Mouse (Mus musculus) olfactory bulb, adult 2 months (tissue): ENCODE results near the gene Duxbl3. TPM values are rescaled to one million over a fixed set of nuclear protein-coding genes. Genes with fewer than 3 reads are reported as not detected.
"Not testable (repeated sequence)": the region's sequence is repeated elsewhere in the genome, so short reads cannot be mapped to it uniquely, and the experiment has no call there.

Experiments
- H3K27ac ChIP-seq: fragments of 200-500 bp; 2 replicates; pipeline ENCODE4 v1.5.1; 2012; ENCODE audit warnings: low read depth, low read length; ENCODE audit not compliant: insufficient read depth
- H3K4me1 ChIP-seq: fragments of 200-500 bp; 2 replicates; pipeline ENCODE4 v1.6.1; 2012; ENCODE audit warnings: low read length; ENCODE audit not compliant: control insufficient read depth, insufficient read depth
- H3K4me3 ChIP-seq: fragments of 200-500 bp; 2 replicates; pipeline ENCODE4 v1.5.1; 2012; ENCODE audit warnings: mild to moderate bottlenecking, low read depth, low read length, moderate library complexity; ENCODE audit not compliant: insufficient read depth
- CTCF ChIP-seq: fragments of 200-500 bp; IDR thresholded peaks from 2 replicates; pipeline ENCODE4 v1.5.1; 2012; ENCODE audit warnings: low read depth, mild to moderate bottlenecking, low read length, moderate library complexity; ENCODE audit not compliant: insufficient read depth
- POLR2A ChIP-seq: fragments of 200-500 bp; IDR thresholded peaks from 2 replicates; pipeline ENCODE4 v1.6.1; 2012; ENCODE audit warnings: mild to moderate bottlenecking, low read depth, low read length, moderate library complexity; ENCODE audit not compliant: insufficient read depth
- WGBS: fragments of 180-500 bp; shearing (Covaris S2); methylation state at CpG from one replicate; pipeline ENCODE4 v1.1.7; 2018; 5-methylcytosine and 5-hydroxymethylcytosine counted together
- polyA plus RNA-seq: library from polyadenylated mRNA; stranded (reverse); fragments of >200 nt; gene quantifications from 2 replicates; pipeline ENCODE4 v1.2.4, GENCODE M21; 2012; ENCODE audit warnings: low replicate concordance; ENCODE audit not compliant: missing spikeins, insufficient read depth, insufficient read length

Gene Duxbl3
- polyA plus RNA-seq: not detected in 2 replicates

DNA sequence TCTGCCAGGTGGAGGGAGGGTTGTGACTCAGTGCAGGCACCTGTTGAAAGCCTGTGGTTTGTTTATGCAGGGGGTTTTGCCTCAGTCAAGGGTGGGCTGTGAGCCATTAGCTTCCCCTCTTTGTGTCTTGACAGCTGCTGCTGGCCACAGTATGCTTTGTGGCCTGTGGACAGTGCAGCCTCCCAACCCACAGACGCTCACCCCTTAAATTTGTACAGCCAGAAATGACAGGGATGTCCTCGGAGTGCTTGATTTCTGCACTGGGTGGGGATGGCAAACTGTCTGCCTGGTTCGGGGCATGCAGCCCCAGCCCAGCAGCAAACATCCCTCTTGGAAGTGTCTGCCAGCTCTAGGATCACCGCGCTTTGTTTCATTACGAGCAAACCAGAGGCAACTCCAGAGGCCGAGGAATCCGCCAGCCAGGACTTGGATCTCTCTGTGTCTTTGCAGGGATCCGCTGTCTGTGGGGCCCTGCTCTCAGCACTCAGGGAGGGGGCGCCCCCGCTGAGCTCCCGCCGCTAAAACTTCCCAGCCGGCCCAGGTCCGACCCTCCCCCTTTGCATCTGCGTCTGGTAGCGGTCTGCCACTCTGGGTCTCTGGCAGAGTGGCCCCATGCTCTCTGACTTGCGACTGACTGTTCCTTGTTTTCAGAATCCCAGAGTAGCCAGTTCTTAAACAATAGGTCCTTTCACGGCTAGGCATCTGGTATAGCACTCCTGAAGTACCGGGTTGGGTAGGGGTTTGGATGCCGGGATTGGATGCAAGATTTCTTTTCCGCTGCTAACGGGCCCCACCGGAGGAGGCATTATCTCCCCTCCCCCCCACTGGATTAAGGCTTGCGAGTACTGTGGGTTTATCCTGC lies at the start of gene Duxbl3:
TSS of gene Duxbl3 (plus strand) at position 207 of the 862 bp plus-strand sequence.
- H3K4me1 ChIP-seq, H3K27ac ChIP-seq, H3K4me3 ChIP-seq: not testable (repeated sequence)
- no CpG with 5 or more reads among the region's 25 CpGs for WGBS

DNA sequence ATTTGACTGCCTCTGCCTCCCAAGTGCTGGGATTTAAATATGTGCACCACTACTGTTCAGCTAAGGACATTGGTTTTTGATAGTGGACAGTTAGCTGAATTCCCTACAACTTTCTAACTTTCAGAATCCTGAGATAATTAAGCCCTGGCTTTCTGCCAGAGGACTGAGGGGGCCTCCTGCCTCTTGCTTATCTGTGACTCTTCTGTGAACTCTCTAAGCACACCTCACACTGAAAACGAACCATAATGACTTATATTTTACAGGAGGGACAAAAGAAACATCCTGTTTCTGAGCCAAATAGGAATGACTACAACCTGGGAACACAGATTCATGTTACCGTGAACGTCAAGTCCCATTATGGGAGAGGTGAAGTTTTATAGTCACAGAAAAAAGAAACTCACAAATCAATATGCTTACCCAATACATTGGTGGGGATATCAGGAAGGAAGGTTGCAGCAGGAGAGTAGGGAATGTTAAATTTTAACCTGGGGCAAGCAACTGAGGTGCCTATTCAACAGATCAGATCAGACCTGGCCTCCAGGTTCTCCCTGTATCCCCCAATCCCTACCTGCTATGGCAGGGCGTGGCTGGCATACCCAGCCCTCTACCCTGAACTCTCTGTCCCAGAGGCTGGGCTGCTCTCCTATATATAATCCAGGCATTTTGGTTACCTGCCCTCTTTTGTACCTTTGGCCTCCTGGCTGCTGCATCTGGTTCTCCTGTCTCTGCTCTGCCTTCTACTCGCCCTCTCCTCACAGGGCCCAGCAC lies 41.3 kb upstream of the Duxbl3 start:
- WGBS: no CpG with 5 or more reads among the region's 5 CpGs
- H3K4me3 ChIP-seq, H3K4me1 ChIP-seq, H3K27ac ChIP-seq: not testable (repeated sequence)

DNA sequence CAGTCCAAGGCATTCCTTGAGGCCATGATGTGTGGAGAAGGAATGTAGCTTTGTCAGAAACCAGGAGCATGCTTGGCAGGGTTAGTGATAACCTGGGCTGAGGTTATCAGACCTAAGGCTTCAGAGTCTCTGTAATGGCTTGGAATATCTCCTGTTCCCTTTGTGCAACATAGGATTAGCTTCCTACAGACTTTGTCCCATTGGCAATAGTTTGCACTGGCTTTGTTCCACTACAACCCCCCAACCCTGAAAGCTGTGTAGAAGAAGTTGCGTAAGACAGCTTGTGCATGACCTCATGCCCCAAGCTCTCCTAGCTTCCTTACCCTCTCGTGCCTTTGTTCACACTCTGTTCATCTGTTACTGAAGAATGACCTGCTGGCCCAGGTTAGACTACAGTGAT lies 20.6 kb upstream of the Duxbl3 start:
- H3K4me3 ChIP-seq, H3K4me1 ChIP-seq, H3K27ac ChIP-seq: not testable (repeated sequence)
- no CpG with 5 or more reads among the region's 2 CpGs for WGBS

DNA sequence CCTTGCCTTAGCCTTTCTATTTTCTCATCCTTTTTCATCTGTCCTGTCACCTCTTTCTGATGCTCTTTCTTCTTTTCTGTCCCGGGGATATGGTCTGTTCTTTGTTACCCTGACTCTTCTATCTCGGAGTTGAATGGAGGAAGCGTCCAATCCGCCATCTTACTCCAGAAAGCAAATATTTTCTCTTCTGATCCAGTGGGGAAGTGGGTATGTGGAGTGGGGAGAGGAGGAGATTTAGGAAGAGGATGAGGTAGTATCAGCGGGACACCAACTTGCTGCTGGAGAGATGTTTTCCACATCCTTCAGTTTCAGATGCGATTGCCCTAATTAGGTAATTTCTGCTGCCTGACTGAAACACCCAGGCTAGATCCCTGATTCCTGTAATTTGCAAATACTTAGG lies 967 bp downstream of the Duxbl3 start:
- WGBS: no CpG with 5 or more reads among the region's 6 CpGs
- H3K4me1 ChIP-seq, H3K27ac ChIP-seq, H3K4me3 ChIP-seq: not testable (repeated sequence)

DNA sequence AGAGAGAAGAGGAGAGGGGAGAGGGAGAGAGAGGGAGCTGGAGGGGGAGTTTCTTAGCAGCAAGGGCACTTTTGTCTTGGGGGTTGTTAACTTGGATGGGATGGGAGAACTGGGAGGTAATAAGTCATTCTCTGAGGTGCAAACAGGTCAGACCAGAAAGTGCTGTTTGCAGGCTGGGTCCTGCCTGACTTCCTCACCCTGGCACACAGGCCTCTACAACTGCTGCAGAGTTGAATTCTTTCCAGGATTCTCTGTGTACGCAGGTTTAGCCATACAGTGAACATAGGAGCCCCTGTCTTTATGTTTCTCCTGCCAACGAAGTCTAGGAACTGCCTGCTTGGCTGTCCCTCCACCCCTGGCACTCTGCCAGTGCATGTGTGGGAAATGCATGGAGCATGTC lies 29.0 kb downstream of the Duxbl3 start:
- H3K4me1 ChIP-seq, H3K27ac ChIP-seq, H3K4me3 ChIP-seq: not testable (repeated sequence)
- no CpG with 5 or more reads among the region's 2 CpGs for WGBS

DNA sequence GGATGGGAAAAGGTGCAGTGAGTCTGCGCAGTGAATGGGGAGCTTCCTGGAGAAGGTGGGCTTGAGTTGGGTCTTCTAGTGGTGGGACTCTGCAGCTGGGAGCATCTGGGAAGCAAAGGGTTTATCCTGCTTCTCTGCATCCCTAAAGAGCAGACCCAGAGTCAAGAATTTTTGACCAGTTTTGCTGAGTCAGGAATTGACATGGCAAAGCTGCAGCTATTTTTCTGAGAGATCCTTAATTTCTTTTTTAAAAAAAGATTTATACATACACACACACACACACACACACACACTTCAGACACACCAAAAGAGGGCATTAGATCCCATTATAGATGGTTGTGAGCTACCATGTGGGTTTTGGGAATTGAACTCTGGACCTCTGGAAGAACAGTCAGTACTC lies 36.1 kb downstream of the Duxbl3 start:
- TF ChIP-seq CTCF (no peak), POLR2A (no peak)
- WGBS: 95% methylated on average over 1 of the region's 1 CpGs

DNA sequence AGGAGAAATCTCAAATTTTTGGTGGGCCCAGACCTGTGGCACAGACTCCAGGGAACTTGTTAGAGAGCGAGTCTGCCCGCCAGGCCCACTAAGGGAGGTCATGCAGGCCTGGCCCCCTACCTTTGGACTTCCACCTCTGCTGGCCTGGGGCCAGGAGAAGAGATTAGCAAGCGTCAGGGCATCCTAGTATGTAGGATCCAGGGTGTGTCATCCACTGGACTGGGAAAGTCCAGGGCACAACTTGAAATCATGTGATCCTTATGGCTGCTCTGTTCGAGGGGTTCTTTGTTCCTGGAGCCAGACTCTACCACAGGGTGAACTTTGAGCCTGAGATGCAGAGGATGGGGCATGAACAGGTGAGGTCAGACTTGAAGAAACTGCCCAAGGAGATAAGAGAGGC lies 39.3 kb downstream of the Duxbl3 start:
- WGBS: 84% methylated on average over 4 of the region's 4 CpGs
- H3K27ac ChIP-seq: no peak overlapping the region
- no peaks in the 10 kb centered on the region for H3K4me1 ChIP-seq
- no peak for TF ChIP-seq CTCF
- H3K4me3 ChIP-seq: no peak overlapping the region

More for the DNA sequence above, 36.1 kb downstream of the Duxbl3 start:
- Histone ChIP-seq H3K27ac (no peak overlapping the region), H3K4me1 (no peaks in the 10 kb centered on the region), H3K4me3 (no peak overlapping the region)

DNA sequence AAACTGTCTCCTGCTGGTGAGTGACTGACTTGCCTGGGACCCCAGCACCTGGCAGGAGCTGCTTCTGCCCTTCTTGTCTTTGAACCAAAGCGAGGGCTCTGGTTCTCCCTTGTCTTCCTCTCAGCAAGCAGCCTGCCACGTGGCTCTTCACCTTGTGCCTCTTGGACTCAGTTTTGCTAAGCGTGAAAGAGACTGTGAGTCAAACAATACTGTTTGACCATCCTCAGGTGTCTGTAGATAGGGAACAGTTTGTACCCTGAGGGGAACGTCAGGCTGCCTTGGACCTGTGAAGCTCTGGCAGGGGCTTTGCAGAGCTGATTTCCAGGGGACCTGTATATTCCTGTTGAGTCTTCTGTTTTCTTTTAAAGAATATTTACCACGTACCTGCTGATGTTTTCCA lies 39.7 kb downstream of the Duxbl3 start:
- TF ChIP-seq CTCF (no peak), POLR2A (no peak)
- H3K27ac ChIP-seq: no peak overlapping the region
- no peaks in the 10 kb centered on the region for H3K4me1 ChIP-seq
- no peak overlapping the region for H3K4me3 ChIP-seq
- 91% methylated on average over 5 of the region's 5 CpGs for WGBS

DNA sequence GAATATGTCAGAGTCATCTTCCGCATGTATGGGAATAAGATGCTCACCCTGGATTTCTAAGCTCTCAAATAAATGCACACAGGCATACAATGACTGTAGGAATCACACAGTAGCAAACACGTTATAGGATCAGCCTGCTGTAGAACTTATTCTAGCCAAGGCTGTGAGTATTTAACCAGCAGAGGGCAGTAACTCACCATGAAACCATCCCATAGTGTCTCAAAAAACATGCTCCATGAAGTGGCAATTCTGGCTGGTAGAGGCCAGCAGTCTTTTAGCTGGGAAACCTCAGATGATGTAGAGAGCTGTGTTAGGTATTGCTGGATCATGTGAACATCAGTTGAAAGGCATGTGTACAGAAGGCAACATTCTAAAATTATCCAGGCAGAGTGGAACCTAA lies 45.3 kb downstream of the Duxbl3 start:
- WGBS: 45% methylated on average over 2 of the region's 2 CpGs
- TF ChIP-seq CTCF (no peak), POLR2A (no peak)
- Histone ChIP-seq H3K27ac (no peak overlapping the region), H3K4me1 (no peaks in the 10 kb centered on the region), H3K4me3 (no peak overlapping the region)

DNA sequence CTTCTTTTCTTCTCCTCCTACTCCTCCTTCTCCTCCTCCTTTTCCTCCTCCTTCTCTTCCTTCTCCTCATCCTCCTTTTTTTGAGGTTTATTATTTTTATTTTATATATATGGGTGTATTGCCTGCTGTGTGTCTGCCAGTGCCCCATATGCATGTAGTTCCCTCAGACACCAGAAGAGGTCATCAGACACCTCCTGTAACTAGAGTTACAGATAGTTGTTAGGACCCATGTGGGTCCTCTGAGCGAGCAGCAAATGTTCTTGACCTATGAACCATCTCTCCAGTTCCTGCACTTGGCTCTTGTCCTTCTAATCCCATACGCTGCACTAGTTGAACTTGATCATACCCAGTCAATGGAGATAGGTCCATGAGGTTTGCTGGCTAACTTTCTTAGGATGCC lies 48.3 kb downstream of the Duxbl3 start:
- H3K27ac ChIP-seq: no peak overlapping the region
- WGBS: 68% methylated on average over 2 of the region's 2 CpGs

More for the DNA sequence above, 48.3 kb downstream of the Duxbl3 start:
- Histone ChIP-seq H3K4me3 (no peak overlapping the region), H3K4me1 (no peaks in the 10 kb centered on the region)
- TF ChIP-seq CTCF (no peak), POLR2A (no peak)
